Mouse (Mus musculus): ENCODE data around the gene Cmtr2. TPM values are rescaled to one million over a fixed set of nuclear protein-coding genes. Genes with fewer than 3 reads are reported as not detected.
A peak's percentile ranks its signal among the peaks of the same experiment; 100 is the strongest.

Gene Cmtr2
- polyA plus RNA-seq, 1 experiment: 13.2 TPM

DNA sequence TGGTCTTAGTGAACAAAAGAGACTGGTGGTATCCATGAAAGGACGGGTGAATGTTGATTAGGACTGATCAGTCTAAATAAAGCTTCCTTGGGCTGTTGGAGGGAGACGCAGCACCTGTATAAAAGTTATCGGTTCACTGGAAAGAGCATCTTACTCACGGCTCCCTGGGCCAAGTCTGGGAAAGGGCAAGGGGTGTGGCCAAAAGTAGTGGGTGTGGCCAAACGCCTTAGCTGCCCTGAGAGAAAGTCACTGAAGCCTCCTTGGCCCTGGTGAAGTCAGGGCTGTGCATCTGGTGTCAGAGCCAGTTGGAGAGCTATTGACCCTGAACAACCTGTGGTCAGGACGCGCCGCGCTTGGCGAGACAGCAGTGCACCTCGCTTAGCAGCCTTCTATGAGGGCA is 31.7 kb upstream of the Cmtr2 start:
- peaks cover 11% of the 10 kb centered on the region for H3K4me1 ChIP-seq (ENCODE audit: control insufficient read depth, insufficient read depth, low read length)
- no peaks in the 10 kb centered on the region for H3K27me3 ChIP-seq (ENCODE audit: control insufficient read depth, insufficient read depth, low read length)
- TF ChIP-seq POLR2A (IDR thresholded peaks at IDR 0.05; ENCODE audit: borderline replicate concordance, insufficient read depth, low read length): no peak
- TF ChIP-seq CTCF (IDR thresholded peaks at IDR 0.05; ENCODE audit: borderline replicate concordance, insufficient read depth, low read depth, low read length): no peak
- no peak overlapping the region for H3K4me3 ChIP-seq (replicated peaks; ENCODE audit: insufficient read depth, low read depth, low read length)
- H3K27ac ChIP-seq (ENCODE audit: insufficient read depth, low read length): no peak overlapping the region
- WGBS: 73% methylated on average over 11 of the region's 11 CpGs
- DNase-seq: no peak

DNA sequence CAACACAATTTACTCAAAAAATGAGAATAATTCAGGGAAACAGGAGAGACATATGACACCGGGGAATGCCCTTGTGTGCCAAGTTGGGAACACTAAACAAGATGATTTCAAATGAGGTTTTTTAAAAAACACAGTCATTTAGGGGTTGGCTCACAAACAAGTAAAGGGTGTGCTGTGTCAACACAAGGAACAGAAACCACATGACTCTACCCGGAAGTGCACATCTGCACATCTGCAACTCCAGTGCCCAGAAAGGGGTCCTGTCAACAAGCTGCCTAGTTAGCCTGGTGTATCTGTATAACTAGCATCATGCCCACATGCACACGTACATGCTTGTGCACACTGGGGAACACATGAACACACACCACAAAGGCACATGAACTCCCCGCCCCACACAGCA is 29.9 kb upstream of the Cmtr2 start:
- WGBS: 87% methylated on average over 4 of the region's 4 CpGs
- DNase-seq: no peak

DNA sequence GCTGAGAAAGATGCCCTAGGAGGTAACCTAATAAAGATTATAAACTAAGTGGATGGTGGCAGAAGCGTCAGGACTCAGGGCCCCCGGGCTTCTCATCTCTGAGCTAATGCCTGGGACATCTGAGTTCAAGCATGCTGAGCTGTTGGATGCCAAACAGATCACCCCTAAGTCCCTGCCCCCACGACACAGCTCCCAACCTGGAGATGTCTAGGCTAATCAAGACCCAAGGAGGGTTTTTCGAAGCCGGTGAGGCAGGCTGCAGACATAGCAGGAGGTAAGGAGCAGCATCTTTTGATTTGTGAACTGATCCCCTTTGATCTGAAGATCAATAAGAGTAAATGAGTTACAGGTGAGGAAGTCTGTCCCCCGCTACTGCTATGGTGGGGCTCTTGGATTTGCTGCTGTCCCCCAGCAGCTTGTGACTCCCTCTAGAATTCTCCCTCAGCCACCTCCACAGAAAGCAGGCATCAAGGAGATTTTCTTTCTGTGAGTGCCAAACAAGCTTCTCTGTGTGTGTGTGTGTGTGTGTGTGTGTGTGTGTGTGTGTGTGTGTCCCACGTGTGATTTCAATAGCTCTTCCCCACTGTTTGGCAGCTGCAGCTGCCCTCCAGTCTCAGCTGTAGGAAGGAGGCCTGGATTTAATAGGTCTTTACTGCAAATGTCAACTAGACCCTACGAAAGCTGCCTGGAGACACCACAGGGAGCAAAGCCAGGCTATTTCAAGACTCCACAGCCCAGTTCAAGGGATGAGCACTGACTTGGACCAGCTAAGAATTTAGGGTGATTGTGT is 26.3 kb upstream of the Cmtr2 start:
- DNase-seq: no peak
- Histone ChIP-seq H3K27me3 (ENCODE audit: control insufficient read depth, insufficient read depth, low read length) (no peaks in the 10 kb centered on the region), H3K27ac (ENCODE audit: insufficient read depth, low read length) (no peak overlapping the region), H3K4me1 (ENCODE audit: control insufficient read depth, insufficient read depth, low read length) (peaks cover 3% of the 10 kb centered on the region; the same call in 1 of the 2 replicates), H3K4me3 (replicated peaks; ENCODE audit: insufficient read depth, low read depth, low read length) (no peak overlapping the region)
- TF ChIP-seq CTCF (IDR thresholded peaks at IDR 0.05; ENCODE audit: borderline replicate concordance, insufficient read depth, low read depth, low read length) (no peak), POLR2A (IDR thresholded peaks at IDR 0.05; ENCODE audit: borderline replicate concordance, insufficient read depth, low read length) (no peak)
- WGBS: 49% methylated on average over 8 of the region's 8 CpGs

More for the DNA sequence above, 29.9 kb upstream of the Cmtr2 start:
- Histone ChIP-seq H3K27me3 (ENCODE audit: control insufficient read depth, insufficient read depth, low read length) (no peaks in the 10 kb centered on the region), H3K4me3 (replicated peaks; ENCODE audit: insufficient read depth, low read depth, low read length) (no peak overlapping the region), H3K4me1 (ENCODE audit: control insufficient read depth, insufficient read depth, low read length) (peaks cover 10% of the 10 kb centered on the region), H3K27ac (ENCODE audit: insufficient read depth, low read length) (no peak overlapping the region)
- no peak for TF ChIP-seq POLR2A (IDR thresholded peaks at IDR 0.05; ENCODE audit: borderline replicate concordance, insufficient read depth, low read length)
- no peak for TF ChIP-seq CTCF (IDR thresholded peaks at IDR 0.05; ENCODE audit: borderline replicate concordance, insufficient read depth, low read depth, low read length)

DNA sequence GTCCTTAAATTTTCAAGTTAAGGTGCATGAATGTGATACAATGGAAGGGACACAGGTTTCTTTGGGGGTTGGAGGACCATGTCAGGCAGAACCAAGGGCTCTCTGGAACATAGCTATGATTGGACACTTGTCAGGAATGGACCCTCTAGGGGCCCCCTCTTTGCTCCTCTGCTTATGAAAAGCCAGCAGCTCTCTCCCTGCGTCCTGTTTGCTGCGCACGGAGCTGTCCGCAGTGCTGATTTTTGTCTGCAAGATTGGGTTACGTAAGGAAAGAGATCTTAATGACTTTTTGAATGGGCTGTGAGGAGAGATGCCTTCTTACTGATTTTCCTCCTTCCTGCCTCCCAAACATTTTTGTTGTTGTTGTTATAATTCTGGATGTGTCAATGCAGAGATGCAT is 18.8 kb upstream of the Cmtr2 start:
- H3K4me1 ChIP-seq (ENCODE audit: control insufficient read depth, insufficient read depth, low read length): no peaks in the 10 kb centered on the region
- no peak for DNase-seq
- no peak for TF ChIP-seq CTCF (IDR thresholded peaks at IDR 0.05; ENCODE audit: borderline replicate concordance, insufficient read depth, low read depth, low read length)
- TF ChIP-seq POLR2A (IDR thresholded peaks at IDR 0.05; ENCODE audit: borderline replicate concordance, insufficient read depth, low read length): no peak
- H3K27me3 ChIP-seq (ENCODE audit: control insufficient read depth, insufficient read depth, low read length): no peaks in the 10 kb centered on the region
- WGBS: 53% methylated on average over 5 of the region's 5 CpGs
- H3K4me3 ChIP-seq (replicated peaks; ENCODE audit: insufficient read depth, low read depth, low read length): no peak overlapping the region
- H3K27ac ChIP-seq (ENCODE audit: insufficient read depth, low read length): no peak overlapping the region

DNA sequence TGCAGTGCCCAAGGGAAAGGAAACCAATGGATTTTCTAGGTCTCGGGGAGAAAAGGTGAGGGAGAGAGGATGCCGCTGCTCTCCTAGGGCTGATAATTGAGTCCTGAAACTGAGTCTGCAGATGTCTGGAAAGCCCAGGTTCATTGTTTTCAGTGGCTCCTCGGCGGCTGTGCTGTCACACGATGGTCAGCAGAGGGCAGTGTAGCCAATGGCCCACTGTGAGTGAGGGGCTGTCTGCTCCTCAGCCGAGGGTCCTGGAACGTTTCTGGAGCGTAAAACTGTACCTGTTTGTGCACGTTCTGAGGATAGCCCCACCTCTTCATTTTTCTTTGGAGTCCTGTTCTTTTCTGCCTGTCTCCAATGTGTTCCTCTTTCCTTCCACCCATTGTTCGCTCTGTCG is 13.7 kb upstream of the Cmtr2 start:
- no peak for DNase-seq
- Histone ChIP-seq H3K27me3 (ENCODE audit: control insufficient read depth, insufficient read depth, low read length) (no peaks in the 10 kb centered on the region), H3K4me3 (replicated peaks; ENCODE audit: insufficient read depth, low read depth, low read length) (no peak overlapping the region), H3K4me1 (ENCODE audit: control insufficient read depth, insufficient read depth, low read length) (no peaks in the 10 kb centered on the region), H3K27ac (ENCODE audit: insufficient read depth, low read length) (no peak overlapping the region)
- no peak for TF ChIP-seq POLR2A (IDR thresholded peaks at IDR 0.05; ENCODE audit: borderline replicate concordance, insufficient read depth, low read length)
- TF ChIP-seq CTCF (IDR thresholded peaks at IDR 0.05; ENCODE audit: borderline replicate concordance, insufficient read depth, low read depth, low read length): peak; percentile 56
- 37% methylated on average over 11 of the region's 11 CpGs for WGBS

DNA sequence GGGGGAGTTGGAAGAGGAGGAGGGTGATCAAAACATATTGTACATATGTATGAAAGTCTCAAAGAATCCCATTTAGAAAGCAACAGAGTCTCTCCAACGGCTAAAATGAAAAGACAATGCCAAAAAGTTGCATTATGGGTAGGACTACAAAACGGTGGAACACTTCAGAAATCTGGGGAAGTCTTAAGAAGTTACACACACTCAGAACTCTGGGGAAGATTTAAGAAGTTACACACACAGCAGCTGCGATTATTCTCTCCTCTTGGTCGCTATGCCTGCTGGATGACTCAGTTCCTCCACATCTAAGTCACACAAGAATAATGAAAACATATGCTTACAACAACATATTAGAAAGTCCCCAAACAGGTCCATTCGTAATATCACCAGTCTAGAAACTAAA is 788 bp downstream of the Cmtr2 start:
- no peaks in the 10 kb centered on the region for H3K27me3 ChIP-seq (ENCODE audit: control insufficient read depth, insufficient read depth, low read length)
- DNase-seq: no peak
- TF ChIP-seq POLR2A (IDR thresholded peaks at IDR 0.05; ENCODE audit: borderline replicate concordance, insufficient read depth, low read length) (no peak), CTCF (IDR thresholded peaks at IDR 0.05; ENCODE audit: borderline replicate concordance, insufficient read depth, low read depth, low read length) (no peak)
- no peak overlapping the region for H3K27ac ChIP-seq (ENCODE audit: insufficient read depth, low read length)
- peaks cover 4% of the 10 kb centered on the region for H3K4me1 ChIP-seq (ENCODE audit: control insufficient read depth, insufficient read depth, low read length)
- 85% methylated on average over 5 of the region's 5 CpGs for WGBS
- H3K4me3 ChIP-seq (replicated peaks; ENCODE audit: insufficient read depth, low read depth, low read length): no peak overlapping the region

DNA sequence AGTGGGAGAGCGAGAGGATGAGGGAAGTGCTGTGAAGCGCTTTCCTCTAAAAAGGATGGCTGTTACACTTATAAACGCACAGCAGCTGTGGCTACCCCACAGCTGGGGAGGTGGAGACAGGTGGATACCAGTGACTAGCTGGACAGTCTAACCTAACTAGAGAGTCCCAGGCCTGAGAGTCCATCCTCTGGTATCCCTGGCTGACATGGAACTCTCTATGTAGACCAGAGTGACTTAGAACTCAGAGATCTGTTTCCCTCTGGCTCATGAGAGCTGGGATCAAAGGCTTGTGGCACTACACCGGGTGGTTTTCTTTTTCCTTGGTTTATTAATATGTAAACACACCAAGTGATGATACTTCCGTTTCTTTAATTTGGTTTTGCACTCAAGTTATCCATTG is 1.7 kb downstream of the Cmtr2 start:
- peak in 1 of 2 experiments; percentile 41 for DNase-seq
- Histone ChIP-seq H3K27ac (ENCODE audit: insufficient read depth, low read length) (peak overlapping the region; percentile 41; the same call in 1 of the 2 replicates), H3K27me3 (ENCODE audit: control insufficient read depth, insufficient read depth, low read length) (no peaks in the 10 kb centered on the region), H3K4me1 (ENCODE audit: control insufficient read depth, insufficient read depth, low read length) (peaks cover 4% of the 10 kb centered on the region), H3K4me3 (replicated peaks; ENCODE audit: insufficient read depth, low read depth, low read length) (peak overlapping the region; percentile 56)
- TF ChIP-seq CTCF (IDR thresholded peaks at IDR 0.05; ENCODE audit: borderline replicate concordance, insufficient read depth, low read depth, low read length) (no peak), POLR2A (IDR thresholded peaks at IDR 0.05; ENCODE audit: borderline replicate concordance, insufficient read depth, low read length) (no peak)
- 42% methylated on average over 5 of the region's 5 CpGs for WGBS

DNA sequence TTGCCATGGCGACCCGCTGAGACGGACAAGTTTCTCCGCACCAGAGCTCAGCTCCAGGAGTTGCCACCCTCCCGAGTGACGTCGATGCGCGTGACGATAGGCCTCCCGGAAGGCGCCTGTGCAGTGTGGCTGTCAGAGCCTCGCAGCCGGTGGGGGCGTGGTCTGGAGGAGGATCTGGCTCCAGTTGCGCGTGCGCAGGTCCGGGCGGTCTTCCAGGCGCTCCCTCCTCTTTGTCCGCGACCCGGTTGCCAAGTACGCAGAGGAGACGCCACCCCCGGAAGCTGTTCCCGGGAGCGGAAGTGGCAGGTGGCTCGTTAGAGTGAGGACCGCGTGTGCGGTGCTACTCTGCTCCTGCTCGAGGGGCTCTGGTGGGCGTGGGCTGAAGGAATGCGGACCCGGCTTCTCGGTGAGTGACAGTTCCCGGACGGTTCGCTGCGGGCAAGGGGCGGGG is 2.2 kb downstream of the Cmtr2 start:
- Histone ChIP-seq H3K4me3 (replicated peaks; ENCODE audit: insufficient read depth, low read depth, low read length) (peak overlapping the region; percentile 75), H3K27ac (ENCODE audit: insufficient read depth, low read length) (peak overlapping the region; percentile 9; the same call in 1 of the 2 replicates), H3K27me3 (ENCODE audit: control insufficient read depth, insufficient read depth, low read length) (no peaks in the 10 kb centered on the region), H3K4me1 (ENCODE audit: control insufficient read depth, insufficient read depth, low read length) (peaks cover 4% of the 10 kb centered on the region)
- peak; percentile 100 for DNase-seq
- TF ChIP-seq POLR2A (IDR thresholded peaks at IDR 0.05; ENCODE audit: borderline replicate concordance, insufficient read depth, low read length) (peak; percentile 79; the same call in 1 of the 2 replicates), CTCF (IDR thresholded peaks at IDR 0.05; ENCODE audit: borderline replicate concordance, insufficient read depth, low read depth, low read length) (no peak)
- WGBS: under 1% methylated on average over 43 of the region's 43 CpGs

All from cerebellum, adult 2 months (tissue).